Mouse (Mus musculus): ENCODE results near the gene Dcaf15. TPM values are rescaled to one million over a fixed set of nuclear protein-coding genes. Genes with fewer than 3 reads are reported as not detected.

The Dcaf15 gene
- polyA plus RNA-seq (2014; fragmentation: Nextera tagmentation; extraction: Ambion mirVana), result 12.5 and 12.8 TPM in 2 replicates

GRCm38 (mm10) chr8:84104697-84105609 is at the start of gene Dcaf15:
Gene Dcaf15 (minus strand): TSS chr8:84104768.
- DNase-seq (ENCODE audit: low spot score) (peak; percentile 99), ATAC-seq (ENCODE audit: low FRiP score) (peak; percentile 96)
- H3K4me1 ChIP-seq (replicated peaks; ENCODE audit: control insufficient read depth, insufficient read depth, low read length), result no peaks in the 10 kb centered on the region; the same call in 1 of the 2 replicates
- H3K9ac ChIP-seq (ENCODE audit: low read depth, low read length), result peak within 1 kb of the TSS; percentile 88
- 7% methylated on average over 42 of the region's 42 CpGs for WGBS
- no peaks in the 10 kb centered on the region for H3K27me3 ChIP-seq (ENCODE audit: control insufficient read depth, insufficient read depth, low read length)
- no peaks in the 10 kb centered on the region for H3K36me3 ChIP-seq (ENCODE audit: control insufficient read depth, insufficient read depth, low read length)
- no peaks in the 10 kb centered on the region for H3K9me3 ChIP-seq (ENCODE audit: control insufficient read depth, low read length)
- peak within 1 kb of the TSS; percentile 78 for H3K4me2 ChIP-seq (replicated peaks; ENCODE audit: low read depth, low read length)
- H3K4me3 ChIP-seq (ENCODE audit: low read depth, low read length), result peak within 1 kb of the TSS; percentile 70
- H3K27ac ChIP-seq (ENCODE audit: low read depth, low read length), result peak within 1 kb of the TSS; percentile 89

- no peaks in the 10 kb centered on the region for H3K9me3 ChIP-seq (ENCODE audit: control insufficient read depth, low read length)
- no peaks in the 10 kb centered on the region for H3K27me3 ChIP-seq (ENCODE audit: control insufficient read depth, insufficient read depth, low read length)
- no peak overlapping the region for H3K27ac ChIP-seq (ENCODE audit: low read depth, low read length)
- H3K9ac ChIP-seq (ENCODE audit: low read depth, low read length), result no peak overlapping the region
- no peak overlapping the region for H3K4me3 ChIP-seq (ENCODE audit: low read depth, low read length)
- no peaks in the 10 kb centered on the region for H3K4me1 ChIP-seq (replicated peaks; ENCODE audit: control insufficient read depth, insufficient read depth, low read length)
- DNase-seq (ENCODE audit: low spot score) (no peak), ATAC-seq (ENCODE audit: low FRiP score) (no peak)
- H3K36me3 ChIP-seq (ENCODE audit: control insufficient read depth, insufficient read depth, low read length), result no peaks in the 10 kb centered on the region
- no peak overlapping the region for H3K4me2 ChIP-seq (replicated peaks; ENCODE audit: low read depth, low read length)
- WGBS, result 76% methylated on average over 3 of the region's 3 CpGs
Measured at GRCm38 (mm10) chr8:84149181-84149580, 44.6 kb upstream of the Dcaf15 start.

- DNase-seq (ENCODE audit: low spot score) (no peak), ATAC-seq (ENCODE audit: low FRiP score) (no peak)
- H3K9ac ChIP-seq (ENCODE audit: low read depth, low read length), result no peak overlapping the region
- WGBS, result 91% methylated on average over 5 of the region's 5 CpGs
- H3K4me1 ChIP-seq (replicated peaks; ENCODE audit: control insufficient read depth, insufficient read depth, low read length), result no peaks in the 10 kb centered on the region
- 0 out of 2 replicates have a peak, but pooled peaks cover 1% of the 10 kb centered on the region for H3K36me3 ChIP-seq (ENCODE audit: control insufficient read depth, insufficient read depth, low read length)
- no peak overlapping the region for H3K27ac ChIP-seq (ENCODE audit: low read depth, low read length)
- peak overlapping the region; percentile 94 for H3K4me2 ChIP-seq (replicated peaks; ENCODE audit: low read depth, low read length)
- no peaks in the 10 kb centered on the region for H3K27me3 ChIP-seq (ENCODE audit: control insufficient read depth, insufficient read depth, low read length)
- H3K4me3 ChIP-seq (ENCODE audit: low read depth, low read length), result no peak overlapping the region
- H3K9me3 ChIP-seq (ENCODE audit: control insufficient read depth, low read length), result no peaks in the 10 kb centered on the region
Measured at GRCm38 (mm10) chr8:84148531-84148850, 43.9 kb upstream of the Dcaf15 start.

GRCm38 (mm10) chr8:84147769-84148530 is 43.4 kb upstream of the Dcaf15 start, which contains the start of the genes Cc2d1a and 4930432K21Rik:
Gene Cc2d1a (minus strand): TSS chr8:84147936.
Gene 4930432K21Rik (plus strand): TSS chr8:84148025.
- Histone ChIP-seq H3K9me3 (ENCODE audit: control insufficient read depth, low read length) (no peaks in the 10 kb centered on the region), H3K4me2 (replicated peaks; ENCODE audit: low read depth, low read length) (peak within 1 kb of the TSS; percentile 94), H3K27ac (ENCODE audit: low read depth, low read length) (no peak within 1 kb of the TSS)

GRCm38 (mm10) chr8:84147324-84147766 is 42.8 kb upstream of the Dcaf15 start:
- no peaks in the 10 kb centered on the region for H3K4me1 ChIP-seq (replicated peaks; ENCODE audit: control insufficient read depth, insufficient read depth, low read length)
- H3K27ac ChIP-seq (ENCODE audit: low read depth, low read length), result no peak overlapping the region
- peak overlapping the region; percentile 94 for H3K4me2 ChIP-seq (replicated peaks; ENCODE audit: low read depth, low read length)
- peak overlapping the region; percentile 68 for H3K9ac ChIP-seq (ENCODE audit: low read depth, low read length)
- ATAC-seq (ENCODE audit: low FRiP score), result peak; percentile 79
- H3K27me3 ChIP-seq (ENCODE audit: control insufficient read depth, insufficient read depth, low read length), result no peaks in the 10 kb centered on the region
- peak overlapping the region; percentile 54 for H3K4me3 ChIP-seq (ENCODE audit: low read depth, low read length)
- H3K9me3 ChIP-seq (ENCODE audit: control insufficient read depth, low read length), result no peaks in the 10 kb centered on the region
- WGBS, result 13% methylated on average over 14 of the region's 14 CpGs
- 0 out of 2 replicates have a peak, but pooled peaks cover 4% of the 10 kb centered on the region for H3K36me3 ChIP-seq (ENCODE audit: control insufficient read depth, insufficient read depth, low read length)
- DNase-seq (ENCODE audit: low spot score), result peak; percentile 28

More at GRCm38 (mm10) chr8:84147769-84148530, 43.4 kb upstream of the Dcaf15 start, which contains the start of the genes Cc2d1a and 4930432K21Rik:
- DNase-seq (ENCODE audit: low spot score), result peak; percentile 96
- Histone ChIP-seq H3K9ac (ENCODE audit: low read depth, low read length) (peak within 1 kb of the TSS; percentile 68), H3K27me3 (ENCODE audit: control insufficient read depth, insufficient read depth, low read length) (no peaks in the 10 kb centered on the region), H3K4me1 (replicated peaks; ENCODE audit: control insufficient read depth, insufficient read depth, low read length) (no peaks in the 10 kb centered on the region), H3K4me3 (ENCODE audit: low read depth, low read length) (peak within 1 kb of the TSS; percentile 54), H3K36me3 (ENCODE audit: control insufficient read depth, insufficient read depth, low read length) (0 out of 2 replicates have a peak, but pooled peaks cover 4% of the 10 kb centered on the region)
- peak; percentile 93 for ATAC-seq (ENCODE audit: low FRiP score)
- WGBS, result 18% methylated on average over 49 of the region's 49 CpGs

GRCm38 (mm10) chr8:84144636-84145245 is 40.2 kb upstream of the Dcaf15 start:
- Histone ChIP-seq H3K4me1 (replicated peaks; ENCODE audit: control insufficient read depth, insufficient read depth, low read length) (no peaks in the 10 kb centered on the region), H3K27ac (ENCODE audit: low read depth, low read length) (no peak overlapping the region), H3K4me2 (replicated peaks; ENCODE audit: low read depth, low read length) (no peak overlapping the region), H3K9ac (ENCODE audit: low read depth, low read length) (no peak overlapping the region), H3K36me3 (ENCODE audit: control insufficient read depth, insufficient read depth, low read length) (peaks cover 13% of the 10 kb centered on the region; the same call in 1 of the 2 replicates), H3K4me3 (ENCODE audit: low read depth, low read length) (no peak overlapping the region), H3K9me3 (ENCODE audit: control insufficient read depth, low read length) (no peaks in the 10 kb centered on the region), H3K27me3 (ENCODE audit: control insufficient read depth, insufficient read depth, low read length) (no peaks in the 10 kb centered on the region)
- DNase-seq (ENCODE audit: low spot score) (no peak), ATAC-seq (ENCODE audit: low FRiP score) (no peak)
- WGBS, result 95% methylated on average over 8 of the region's 8 CpGs

GRCm38 (mm10) chr8:84140838-84141237 is 36.3 kb upstream of the Dcaf15 start:
- ATAC-seq (ENCODE audit: low FRiP score) (no peak), DNase-seq (ENCODE audit: low spot score) (no peak)
- Histone ChIP-seq H3K4me3 (ENCODE audit: low read depth, low read length) (no peak overlapping the region), H3K9ac (ENCODE audit: low read depth, low read length) (no peak overlapping the region), H3K4me2 (replicated peaks; ENCODE audit: low read depth, low read length) (no peak overlapping the region), H3K4me1 (replicated peaks; ENCODE audit: control insufficient read depth, insufficient read depth, low read length) (no peaks in the 10 kb centered on the region), H3K27me3 (ENCODE audit: control insufficient read depth, insufficient read depth, low read length) (no peaks in the 10 kb centered on the region), H3K27ac (ENCODE audit: low read depth, low read length) (no peak overlapping the region), H3K9me3 (ENCODE audit: control insufficient read depth, low read length) (no peaks in the 10 kb centered on the region), H3K36me3 (ENCODE audit: control insufficient read depth, insufficient read depth, low read length) (peaks cover 23% of the 10 kb centered on the region; the same call in 1 of the 2 replicates)
- WGBS, result 86% methylated on average over 4 of the region's 4 CpGs

- H3K36me3 ChIP-seq (ENCODE audit: control insufficient read depth, insufficient read depth, low read length), result peaks cover 25% of the 10 kb centered on the region; the same call in 1 of the 2 replicates
- no peak for DNase-seq (ENCODE audit: low spot score)
- H3K4me2 ChIP-seq (replicated peaks; ENCODE audit: low read depth, low read length), result no peak overlapping the region
- no peak overlapping the region for H3K9ac ChIP-seq (ENCODE audit: low read depth, low read length)
- H3K27ac ChIP-seq (ENCODE audit: low read depth, low read length), result no peak overlapping the region
- H3K4me3 ChIP-seq (ENCODE audit: low read depth, low read length), result no peak overlapping the region
- WGBS, result 84% methylated on average over 3 of the region's 3 CpGs
- no peaks in the 10 kb centered on the region for H3K27me3 ChIP-seq (ENCODE audit: control insufficient read depth, insufficient read depth, low read length)
- ATAC-seq (ENCODE audit: low FRiP score), result no peak
- no peaks in the 10 kb centered on the region for H3K9me3 ChIP-seq (ENCODE audit: control insufficient read depth, low read length)
- no peaks in the 10 kb centered on the region for H3K4me1 ChIP-seq (replicated peaks; ENCODE audit: control insufficient read depth, insufficient read depth, low read length)
Measured at GRCm38 (mm10) chr8:84137848-84138247, 33.3 kb upstream of the Dcaf15 start.
